Mouse (Mus musculus) retina, embryonic 14.5 days (tissue): ENCODE data around the gene Gm21833.
"Not testable (repeated sequence)": the region's sequence is repeated elsewhere in the genome, so short reads cannot be mapped to it uniquely, and the experiment has no call there.

ENCODE experiments used
- DNase-seq: peaks from one replicate; pipeline ENCODE4 v3.0.0-alpha.2; 2015; ENCODE audit warnings: low spot score

The Gm21833 gene

GRCm38 (mm10) chr16:82828082-82828481 is at the start of gene Gm21833:
Gene Gm21833, plus strand, starts transcription at chr16:82828382.
- not testable (repeated sequence) for DNase-seq

GRCm38 (mm10) chr16:82789521-82789920 is 38.7 kb upstream of the Gm21833 start:
- DNase-seq = no peak

GRCm38 (mm10) chr16:82796489-82796888 is 31.7 kb upstream of the Gm21833 start:
- no peak for DNase-seq

GRCm38 (mm10) chr16:82815255-82815654 is 12.9 kb upstream of the Gm21833 start:
- no peak for DNase-seq

GRCm38 (mm10) chr16:82816615-82817014 is 11.6 kb upstream of the Gm21833 start:
- DNase-seq = no peak

- DNase-seq = no peak
Measured at GRCm38 (mm10) chr16:82855752-82856151, 27.6 kb downstream of the Gm21833 start.

- DNase-seq = no peak
Measured at GRCm38 (mm10) chr16:82864590-82864989, 36.4 kb downstream of the Gm21833 start.
